Mouse (Mus musculus) myocyte (in vitro differentiated cells): ENCODE results near the gene Ipo11.
"Not testable (repeated sequence)": the region's sequence is repeated elsewhere in the genome, so short reads cannot be mapped to it uniquely, and the experiment has no call there.

Source experiments
- CEBPB ChIP-seq: IDR thresholded peaks from 2 replicates; pipeline ENCODE4 v1.6.1; 2011; ENCODE audit warnings: mild to moderate bottlenecking, moderate library complexity; ENCODE audit not compliant: poor library complexity, insufficient read depth, severe bottlenecking
- E2F4 ChIP-seq: IDR thresholded peaks from one replicate; pipeline ENCODE4 v1.6.1; 2011; ENCODE audit warnings: mild to moderate bottlenecking, control low read depth, moderate library complexity; ENCODE audit not compliant: insufficient read depth
- MAX ChIP-seq: IDR thresholded peaks from one replicate; pipeline ENCODE4 v1.6.1; 2011; ENCODE audit warnings: low read depth, mild to moderate bottlenecking, control low read depth
- MYOD1 ChIP-seq, 3 experiments: IDR thresholded peaks; one replicate each; pipeline ENCODE4 v1.6.1; 2011; ENCODE audit warnings: control low read depth in 2 of 3, low read depth in 2 of 3, mild to moderate bottlenecking in 2 of 3, moderate library complexity in 1 of 3; ENCODE audit not compliant: insufficient read length in 2 of 3, control insufficient read depth in 1 of 3
- MYOG ChIP-seq, 3 experiments: IDR thresholded peaks; one replicate each; pipeline ENCODE4 v1.6.1; 2011; ENCODE audit warnings: control low read depth in 2 of 3, low read depth in 2 of 3, mild to moderate bottlenecking in 2 of 3; ENCODE audit not compliant: insufficient read length in 2 of 3, control insufficient read depth in 1 of 3, insufficient read depth in 1 of 3
- POLR2A ChIP-seq: IDR thresholded peaks from one replicate; pipeline ENCODE4 v1.6.1; 2011; ENCODE audit warnings: low read depth, mild to moderate bottlenecking, control low read depth, moderate library complexity; ENCODE audit not compliant: insufficient read length
- POLR2AphosphoS2 ChIP-seq: IDR thresholded peaks from one replicate; pipeline ENCODE4 v1.6.1; 2011; ENCODE audit warnings: low read depth, control low read depth; ENCODE audit not compliant: insufficient read length
- REST ChIP-seq: IDR thresholded peaks from one replicate; pipeline ENCODE4 v1.6.1; 2011; ENCODE audit warnings: mild to moderate bottlenecking, control low read depth, moderate library complexity; ENCODE audit not compliant: insufficient read depth, insufficient read length
- SRF ChIP-seq: IDR thresholded peaks from one replicate; pipeline ENCODE4 v1.6.1; 2011; ENCODE audit warnings: low read depth; ENCODE audit not compliant: control insufficient read depth, insufficient read length
- TCF12 ChIP-seq: IDR thresholded peaks from one replicate; pipeline ENCODE4 v1.6.1; 2011; ENCODE audit warnings: mild to moderate bottlenecking, control low read depth; ENCODE audit not compliant: poor library complexity, insufficient read depth, severe bottlenecking
- USF1 ChIP-seq: IDR thresholded peaks from one replicate; pipeline ENCODE4 v1.6.1; 2011; ENCODE audit warnings: low read depth, mild to moderate bottlenecking, control low read depth, moderate library complexity

- TF ChIP-seq TCF12; CEBPB; POLR2A; MAX; POLR2AphosphoS2; MYOG (IDR thresholded peaks at IDR 0.05; ENCODE audit: control insufficient read depth in 1 of 3, insufficient read depth in 1 of 3, insufficient read length in 2 of 3, low read depth in 2 of 3); E2F4; USF1; REST; SRF; MYOD1 (IDR thresholded peaks at IDR 0.05; ENCODE audit: control insufficient read depth in 1 of 3, insufficient read length in 2 of 3, low read depth in 2 of 3): not testable (repeated sequence)
Observed at GRCm38 (mm10) chr13:106925921-106926320, 10.8 kb downstream of the Ipo11 start.
